Mouse (Mus musculus) monocyte, adult 5-6 weeks (primary cell): Measurements from ENCODE around the gene Slc15a4. TPM values are rescaled to one million over a fixed set of nuclear protein-coding genes. Genes with fewer than 3 reads are reported as not detected.

Experiments
- ATAC-seq: fragments of 153-309, 156-312 bp; replicated peaks from 2 replicates; pipeline ENCODE4 v1.8.0; 2017; ENCODE audit warnings: mild to moderate bottlenecking; ENCODE audit not compliant: low TSS enrichment, insufficient number of reproducible peaks, severe bottlenecking, poor library complexity, low FRiP score
- total RNA-seq: library from RNA; stranded (forward); fragments of 200-1000, 200-491, 200-594 nt; gene quantifications from 3 replicates; pipeline ENCODE4 v1.2.3, GENCODE M21; 2017

Slc15a4 gene
- total RNA-seq = 143 to 291 TPM (median 159 TPM) in 3 replicates

GRCm38 (mm10) chr5:127632167-127633145, at the start of gene Slc15a4, which contains the start of gene Glt1d1:
Gene Slc15a4, minus strand, starts transcription at chr5:127632897.
Gene Glt1d1, plus strand, starts transcription at chr5:127632262.
- peak; percentile 45; the same call in 1 of the 2 replicates for ATAC-seq

- no peak for ATAC-seq
Observed at GRCm38 (mm10) chr5:127678501-127678900, 45.8 kb upstream of the Slc15a4 start.

GRCm38 (mm10) chr5:127677561-127677960, 44.9 kb upstream of the Slc15a4 start:
- no peak for ATAC-seq

- no peak for ATAC-seq
Observed at GRCm38 (mm10) chr5:127673913-127674312, 41.2 kb upstream of the Slc15a4 start.

GRCm38 (mm10) chr5:127660979-127661378, 28.3 kb upstream of the Slc15a4 start:
- no peak for ATAC-seq

GRCm38 (mm10) chr5:127660267-127660666, 27.6 kb upstream of the Slc15a4 start:
- ATAC-seq = no peak

- no peak; the same call in 1 of the 2 replicates for ATAC-seq
Observed at GRCm38 (mm10) chr5:127659312-127659711, 26.6 kb upstream of the Slc15a4 start.

GRCm38 (mm10) chr5:127658257-127658656, 25.6 kb upstream of the Slc15a4 start:
- ATAC-seq = no peak

GRCm38 (mm10) chr5:127649077-127649476, 16.4 kb upstream of the Slc15a4 start:
- ATAC-seq = 0 out of 2 replicates have a peak, but pooled peaks have one; percentile 63

- peak; percentile 56; the same call in 1 of the 2 replicates for ATAC-seq
Observed at GRCm38 (mm10) chr5:127648046-127648445, 15.3 kb upstream of the Slc15a4 start.

- no peak for ATAC-seq
Observed at GRCm38 (mm10) chr5:127641185-127641958, 8.7 kb upstream of the Slc15a4 start.

GRCm38 (mm10) chr5:127640359-127640758, 7.7 kb upstream of the Slc15a4 start:
- ATAC-seq = no peak

- no peak for ATAC-seq
Observed at GRCm38 (mm10) chr5:127639635-127640034, 6.9 kb upstream of the Slc15a4 start.

- no peak for ATAC-seq
Observed at GRCm38 (mm10) chr5:127639067-127639605, 6.4 kb upstream of the Slc15a4 start.

GRCm38 (mm10) chr5:127638177-127638576, 5.5 kb upstream of the Slc15a4 start:
- no peak for ATAC-seq

GRCm38 (mm10) chr5:127637622-127638021, 4.9 kb upstream of the Slc15a4 start:
- no peak for ATAC-seq

- ATAC-seq = no peak
Observed at GRCm38 (mm10) chr5:127633666-127634065, 969 bp upstream of the Slc15a4 start.

- ATAC-seq = no peak
Observed at GRCm38 (mm10) chr5:127633188-127633587, 491 bp upstream of the Slc15a4 start.

GRCm38 (mm10) chr5:127631671-127632070, 1.0 kb downstream of the Slc15a4 start:
- ATAC-seq = no peak
